Mouse (Mus musculus) gastrocnemius, adult 2 months (tissue): ENCODE results near the gene Cpn2. TPM values are rescaled to one million over a fixed set of nuclear protein-coding genes. Genes with fewer than 3 reads are reported as not detected.

Source experiments
- DNase-seq: peaks from one replicate; pipeline ENCODE4 v3.0.0; 2022
- H3K27ac ChIP-seq: fragments of 200-600 bp; 2 replicates; pipeline ENCODE4 v1.8.1; 2022; ENCODE audit warnings: mild to moderate bottlenecking
- H3K4me3 ChIP-seq: fragments of 200-600 bp; 2 replicates; pipeline ENCODE4 v1.8.1; 2022; ENCODE audit warnings: mild to moderate bottlenecking, moderate library complexity
- CTCF ChIP-seq: fragments of 200-600 bp; IDR thresholded peaks from 2 replicates; pipeline ENCODE4 v1.8.1; 2022; ENCODE audit warnings: antibody characterized with exemption, mild to moderate bottlenecking, moderate library complexity
- intact Hi-C: fragments of 180-260 bp; cut with DNase I; formaldehyde crosslinking; loops from one replicate; pipeline ENCODE4 v1.15.1; 2025
- total RNA-seq, 2 experiments: library from RNA; stranded (reverse); gene quantifications; 2 replicates each; pipeline ENCODE4 v1.2.3; 2021

Gene Cpn2
- total RNA-seq, 2 experiments from 2014 or later = not detected

GRCm38 (mm10) chr16:30252003-30252418 is 15.3 kb downstream of the Cpn2 start:
- intact Hi-C loops = loop anchor here (1.0 to 10.0 kb wide), 3 partner anchors 62 to 270 kb away; no protein-coding TSS in a partner anchor
- H3K27ac ChIP-seq = no peak overlapping the region
- peak overlapping the region; percentile 70 for H3K4me3 ChIP-seq
- peak; percentile 86 for DNase-seq
- no peak; the same call in 1 of the 2 replicates for TF ChIP-seq CTCF

- Histone ChIP-seq H3K27ac (no peak overlapping the region), H3K4me3 (no peak overlapping the region)
- no peak for DNase-seq
- intact Hi-C loops = no loop called here
- no peak for TF ChIP-seq CTCF
Observed at GRCm38 (mm10) chr16:30244037-30244700, 23.1 kb downstream of the Cpn2 start.

DNA sequence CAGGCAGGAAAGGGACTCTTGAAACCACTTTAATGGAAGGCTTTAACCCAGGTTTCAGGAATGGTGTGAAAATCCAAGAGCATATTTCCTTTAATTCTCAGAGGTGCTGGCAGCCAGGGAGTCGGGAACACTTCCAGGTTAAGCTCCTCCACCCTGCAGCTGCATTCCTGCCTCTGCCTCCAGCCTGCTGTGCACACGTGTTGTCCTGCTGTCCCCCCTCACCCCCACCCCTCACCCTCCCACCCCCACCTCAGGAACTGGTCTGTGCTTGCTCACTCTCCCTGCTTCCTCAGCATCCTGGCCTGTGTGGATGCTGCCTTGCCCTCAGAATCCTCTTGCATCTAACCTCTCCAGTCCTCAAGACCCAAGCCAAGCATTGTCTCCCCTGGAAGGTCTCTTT is 25.7 kb downstream of the Cpn2 start:
- intact Hi-C loops = no loop called here
- peak; percentile 52 for DNase-seq
- H3K4me3 ChIP-seq = no peak overlapping the region
- no peak overlapping the region for H3K27ac ChIP-seq
- TF ChIP-seq CTCF = no peak

DNA sequence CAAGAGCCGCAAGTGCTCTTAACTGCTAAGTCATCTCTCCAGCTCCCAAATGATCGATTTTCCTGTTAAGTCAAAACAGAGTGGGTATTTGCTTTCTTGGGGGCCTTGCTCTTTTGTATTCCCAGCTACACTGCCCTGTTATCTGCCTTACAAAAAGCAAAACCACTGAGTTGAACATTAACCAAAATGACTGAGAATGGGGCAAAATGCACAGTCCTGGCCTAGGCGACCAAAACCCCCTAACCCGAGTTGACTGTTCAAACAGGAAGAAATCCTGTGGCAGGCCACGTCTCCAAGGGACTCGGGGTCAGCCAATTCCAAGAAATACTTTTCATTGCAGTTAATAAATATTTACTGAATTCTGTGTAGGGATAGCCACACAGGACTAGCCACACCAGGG is 28.5 kb downstream of the Cpn2 start:
- intact Hi-C loops = loop anchor here (5.0 kb wide), 2 partner anchors 46 to 606 kb away; no protein-coding TSS in a partner anchor
- no peak overlapping the region for H3K27ac ChIP-seq
- no peak for DNase-seq
- no peak for TF ChIP-seq CTCF
- H3K4me3 ChIP-seq = no peak overlapping the region

GRCm38 (mm10) chr16:30236091-30236699 is 31.1 kb downstream of the Cpn2 start:
- TF ChIP-seq CTCF = no peak; the same call in 1 of the 2 replicates
- peak; percentile 90 for DNase-seq
- Histone ChIP-seq H3K27ac (peak overlapping the region; percentile 61), H3K4me3 (peak overlapping the region; percentile 74)
- intact Hi-C loops = loop anchor here (1.0 to 5.0 kb wide), 4 partner anchors 44 to 604 kb away; no protein-coding TSS in a partner anchor

- no peak for TF ChIP-seq CTCF
- intact Hi-C loops = loop anchor here (5.0 kb wide), 2 partner anchors 43 to 603 kb away; no protein-coding TSS in a partner anchor
- peak overlapping the region; percentile 61 for H3K27ac ChIP-seq
Observed at GRCm38 (mm10) chr16:30235577-30235976, 31.7 kb downstream of the Cpn2 start.

GRCm38 (mm10) chr16:30234636-30235546 is 32.4 kb downstream of the Cpn2 start:
- DNase-seq = peak; percentile 32
- TF ChIP-seq CTCF = no peak
- H3K27ac ChIP-seq = peak overlapping the region; percentile 61
- intact Hi-C loops = loop anchor here (5.0 kb wide), 2 partner anchors 43 to 603 kb away; no protein-coding TSS in a partner anchor
- H3K4me3 ChIP-seq = no peak overlapping the region

More at GRCm38 (mm10) chr16:30235577-30235976, 31.7 kb downstream of the Cpn2 start:
- H3K4me3 ChIP-seq = peak overlapping the region; percentile 74
- DNase-seq = no peak

GRCm38 (mm10) chr16:30234077-30234476 is 33.2 kb downstream of the Cpn2 start:
- TF ChIP-seq CTCF = no peak
- intact Hi-C loops = no loop called here
- no peak for DNase-seq
- H3K27ac ChIP-seq = no peak overlapping the region
- H3K4me3 ChIP-seq = no peak overlapping the region

GRCm38 (mm10) chr16:30231882-30232604 is 35.3 kb downstream of the Cpn2 start:
- intact Hi-C loops = no loop called here
- no peak for TF ChIP-seq CTCF
- DNase-seq = peak; percentile 27
- Histone ChIP-seq H3K27ac (no peak overlapping the region), H3K4me3 (no peak overlapping the region)

DNA sequence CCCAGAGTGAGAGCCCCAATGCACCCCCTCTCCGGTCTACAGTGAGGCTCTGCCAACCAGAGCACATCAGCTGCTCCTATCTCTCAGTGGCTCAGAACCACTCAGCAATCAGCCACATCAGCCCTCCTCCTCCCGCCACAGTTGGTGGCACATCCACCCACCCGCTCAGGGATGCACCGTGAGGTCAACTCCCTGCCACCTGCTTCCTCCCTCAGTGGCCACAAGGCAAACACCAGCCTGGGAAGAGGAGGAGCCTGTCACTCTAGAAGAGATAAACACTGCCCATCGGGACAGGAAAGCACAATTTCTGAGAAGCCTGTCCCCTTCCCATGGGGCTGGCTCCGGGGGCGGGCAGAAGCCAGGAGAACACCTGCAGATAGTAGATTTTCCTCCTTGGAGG is 39.9 kb downstream of the Cpn2 start:
- TF ChIP-seq CTCF = no peak
- intact Hi-C loops = no loop called here
- no peak for DNase-seq
- H3K4me3 ChIP-seq = no peak overlapping the region
- no peak overlapping the region for H3K27ac ChIP-seq

GRCm38 (mm10) chr16:30221161-30221782 is 46.0 kb downstream of the Cpn2 start:
- no peak for TF ChIP-seq CTCF

More at GRCm38 (mm10) chr16:30221161-30221782, 46.0 kb downstream of the Cpn2 start:
- H3K27ac ChIP-seq = no peak overlapping the region
- no peak for DNase-seq
- intact Hi-C loops = no loop called here
- no peak overlapping the region for H3K4me3 ChIP-seq
